Mouse (Mus musculus): ENCODE results near the gene Olfr736. TPM values are rescaled to one million over a fixed set of nuclear protein-coding genes. Genes with fewer than 3 reads are reported as not detected.

Gene Olfr736
- polyA plus RNA-seq, 1 experiment = not detected

DNA sequence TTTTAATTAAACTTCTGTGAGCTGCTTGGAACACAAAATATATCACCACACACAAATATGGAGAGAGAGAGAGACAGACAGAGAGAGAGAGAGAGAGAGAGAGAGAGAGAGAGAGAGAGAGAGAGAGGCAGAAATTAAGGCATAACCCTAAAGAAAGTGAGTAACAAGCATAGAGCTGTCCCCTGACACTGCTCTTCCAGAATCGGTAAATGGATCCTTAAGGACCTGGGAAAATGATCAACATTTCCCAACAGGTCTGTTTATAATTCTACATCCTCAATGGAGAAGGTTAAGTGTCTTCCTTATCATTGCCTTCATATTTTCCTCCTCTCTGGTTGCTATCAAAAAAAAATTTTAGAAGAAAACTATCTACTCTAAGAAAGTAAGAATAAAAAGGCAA, 26.3 kb downstream of the Olfr736 start, which contains the start of gene Olfr738:
Gene Olfr738 (plus strand): TSS at position 301 of the 400 bp plus-strand sequence.
- TF ChIP-seq CTCF (IDR thresholded peaks at IDR 0.05; ENCODE audit: extremely low read depth, insufficient read depth, insufficient read length, insufficient replicate concordance) (no peak), POLR2A (IDR thresholded peaks at IDR 0.05; ENCODE audit: low read depth, low read length) (no peak)
- Histone ChIP-seq H3K27ac (ENCODE audit: insufficient read depth, low read length) (no peak within 1 kb of the TSS), H3K4me3 (ENCODE audit: extremely low read depth, insufficient read depth, insufficient read length) (no peak within 1 kb of the TSS), H3K36me3 (ENCODE audit: control insufficient read depth, insufficient read depth, low read length) (no peaks in the 10 kb centered on the region), H3K27me3 (ENCODE audit: control insufficient read depth, insufficient read depth, low read length) (no peaks in the 10 kb centered on the region), H3K4me1 (ENCODE audit: control insufficient read depth, insufficient read depth, insufficient read length) (no peaks in the 10 kb centered on the region)
- WGBS = 93% methylated on average over 1 of the region's 1 CpGs
- no peak for DNase-seq (ENCODE audit: low read depth in 1 of 2, low spot score in 2 of 2)

DNA sequence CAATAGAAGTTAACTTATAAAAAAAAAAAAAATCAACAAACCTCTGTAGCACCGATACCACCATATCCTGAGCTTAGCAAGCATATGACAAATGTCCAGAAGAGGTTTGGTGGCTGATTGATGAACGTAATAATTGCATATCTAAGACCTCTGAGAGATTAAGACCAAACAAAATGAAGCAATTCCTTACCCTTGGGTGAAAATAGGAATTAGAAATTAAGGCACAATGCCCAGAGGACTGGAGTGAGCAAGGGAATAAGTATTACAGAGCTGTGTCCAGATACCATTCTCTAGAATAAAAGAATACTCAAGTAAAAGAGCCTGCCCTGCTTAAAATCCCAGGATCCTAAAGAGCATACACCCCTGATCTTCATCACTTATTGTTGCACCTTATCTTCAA, 37.4 kb downstream of the Olfr736 start, which contains the start of gene Olfr739:
Gene Olfr739 (plus strand): TSS at position 301 of the 400 bp plus-strand sequence.
- DNase-seq (ENCODE audit: low read depth in 1 of 2, low spot score in 2 of 2) = no peak
- H3K36me3 ChIP-seq (ENCODE audit: control insufficient read depth, insufficient read depth, low read length) = no peaks in the 10 kb centered on the region
- WGBS = 63% methylated on average over 2 of the region's 2 CpGs
- TF ChIP-seq POLR2A (IDR thresholded peaks at IDR 0.05; ENCODE audit: low read depth, low read length) (no peak), CTCF (IDR thresholded peaks at IDR 0.05; ENCODE audit: extremely low read depth, insufficient read depth, insufficient read length, insufficient replicate concordance) (no peak)
- H3K4me1 ChIP-seq (ENCODE audit: control insufficient read depth, insufficient read depth, insufficient read length) = no peaks in the 10 kb centered on the region
- H3K27me3 ChIP-seq (ENCODE audit: control insufficient read depth, insufficient read depth, low read length) = no peaks in the 10 kb centered on the region
- H3K4me3 ChIP-seq (ENCODE audit: extremely low read depth, insufficient read depth, insufficient read length) = no peak within 1 kb of the TSS
- no peak within 1 kb of the TSS for H3K27ac ChIP-seq (ENCODE audit: insufficient read depth, low read length)

Other genes starting within 250 kb of the Olfr736 start
- not detected in 2 replicates for gene Olfr728, start 238.5 kb upstream of the Olfr736 start, polyA plus RNA-seq (2012; rRNA removed)
- not detected in 2 replicates for gene Olfr729, start 228.3 kb upstream of the Olfr736 start, polyA plus RNA-seq (2012; rRNA removed)
- not detected in 2 replicates for gene Olfr730, start 193.0 kb upstream of the Olfr736 start, polyA plus RNA-seq (2012; rRNA removed)
- not detected in 2 replicates for gene Olfr731, start 139.3 kb upstream of the Olfr736 start, polyA plus RNA-seq (2012; rRNA removed)
- gene Olfr732, start 97.0 kb upstream of the Olfr736 start, polyA plus RNA-seq (2012; rRNA removed) = not detected in 2 replicates
- gene Olfr733, start 79.6 kb upstream of the Olfr736 start, polyA plus RNA-seq (2012; rRNA removed) = not detected in 2 replicates
- not detected in 2 replicates for gene Olfr734, start 54.4 kb upstream of the Olfr736 start, polyA plus RNA-seq (2012; rRNA removed)
- not detected in 2 replicates for gene Olfr735, start 32.3 kb upstream of the Olfr736 start, polyA plus RNA-seq (2012; rRNA removed)
- 2.9 and 3.2 TPM in 2 replicates for gene Tlr11, start 23.2 kb upstream of the Olfr736 start, polyA plus RNA-seq (2012; rRNA removed)
- gene Olfr738, start 26.4 kb downstream of the Olfr736 start, polyA plus RNA-seq (2012; rRNA removed) = not detected in 2 replicates
- not detected in 2 replicates for gene Olfr739, start 37.5 kb downstream of the Olfr736 start, polyA plus RNA-seq (2012; rRNA removed)
- not detected in 2 replicates for gene Olfr740, start 64.4 kb downstream of the Olfr736 start, polyA plus RNA-seq (2012; rRNA removed)
- not detected in 2 replicates for gene Olfr741, start 91.6 kb downstream of the Olfr736 start, polyA plus RNA-seq (2012; rRNA removed)
- gene Olfr742, start 122.4 kb downstream of the Olfr736 start, polyA plus RNA-seq (2012; rRNA removed) = not detected in 2 replicates
- not detected in 2 replicates for gene Olfr743, start 140.7 kb downstream of the Olfr736 start, polyA plus RNA-seq (2012; rRNA removed)
- not detected in 2 replicates for gene Olfr744, start 233.7 kb downstream of the Olfr736 start, polyA plus RNA-seq (2012; rRNA removed)

Measured in spleen, adult 2 months (tissue).